Mouse (Mus musculus) T-helper 17 cell (primary cell): Measurements from ENCODE around the gene Tpst1.

Experiments used
- in situ Hi-C, 2 experiments: fragments of 300-600 bp; cut with MboI, MseI; formaldehyde crosslinking; loops; 1 replicate in 1 of 2; 2 replicates in 1 of 2; pipeline ENCODE4 v1.15.1; 2025; ENCODE audit warnings: high pct_unique_total_duplicates in 2 of 2

Gene Tpst1

GRCm38 (mm10) chr5:130052955-130053354, 20.2 kb upstream of the Tpst1 start:
- in situ Hi-C loops, result no loop called here

- in situ Hi-C loops, result no loop called here
These were observed 17.4 kb upstream of the Tpst1 start for GRCm38 (mm10) chr5:130055688-130056087.

- in situ Hi-C loops, result no loop called here
These were observed 16.8 kb upstream of the Tpst1 start for GRCm38 (mm10) chr5:130056303-130056702.

GRCm38 (mm10) chr5:130059413-130060328, 13.5 kb upstream of the Tpst1 start:
- in situ Hi-C loops, result no loop called here

- in situ Hi-C loops, result no loop called here
These were observed 12.8 kb upstream of the Tpst1 start for GRCm38 (mm10) chr5:130060329-130060665.

- in situ Hi-C loops, result no loop called here
These were observed 11.0 kb upstream of the Tpst1 start for GRCm38 (mm10) chr5:130062096-130062495.

- in situ Hi-C loops, result no loop called here
These were observed 9.4 kb upstream of the Tpst1 start for GRCm38 (mm10) chr5:130063760-130064159.

GRCm38 (mm10) chr5:130065579-130065978, 7.5 kb upstream of the Tpst1 start:
- in situ Hi-C loops, result loop anchor here (5.0 kb wide), 1 partner anchor 72 kb away; no protein-coding TSS in a partner anchor

GRCm38 (mm10) chr5:130067841-130068264, 5.3 kb upstream of the Tpst1 start:
- in situ Hi-C loops, result loop anchor here (5.0 kb wide), 1 partner anchor 69 kb away; no protein-coding TSS in a partner anchor

GRCm38 (mm10) chr5:130074491-130074890, 1.4 kb downstream of the Tpst1 start:
- in situ Hi-C loops, result no loop called here

GRCm38 (mm10) chr5:130076396-130076795, 3.3 kb downstream of the Tpst1 start:
- in situ Hi-C loops, result loop anchor here in 1 of 2 experiments (25.0 kb wide), 1 partner anchor 1064 kb away; the partner anchor contains the start of genes Ran and Stx2

GRCm38 (mm10) chr5:130078096-130078833, 5.1 kb downstream of the Tpst1 start:
- in situ Hi-C loops, result loop anchor here in 1 of 2 experiments (25.0 kb wide), 1 partner anchor 1066 kb away; the partner anchor contains the start of genes Ran and Stx2

GRCm38 (mm10) chr5:130078834-130079156, 5.7 kb downstream of the Tpst1 start:
- in situ Hi-C loops, result loop anchor here in 1 of 2 experiments (25.0 kb wide), 1 partner anchor 1066 kb away; the partner anchor contains the start of genes Ran and Stx2

- in situ Hi-C loops, result loop anchor here in 1 of 2 experiments (25.0 kb wide), 1 partner anchor 1067 kb away; the partner anchor contains the start of genes Ran and Stx2
These were observed 6.3 kb downstream of the Tpst1 start for GRCm38 (mm10) chr5:130079202-130080050.

GRCm38 (mm10) chr5:130080051-130080681, 7.0 kb downstream of the Tpst1 start:
- in situ Hi-C loops, result loop anchor here in 1 of 2 experiments (25.0 kb wide), 1 partner anchor 1068 kb away; the partner anchor contains the start of genes Ran and Stx2

GRCm38 (mm10) chr5:130081181-130081881, 8.2 kb downstream of the Tpst1 start:
- in situ Hi-C loops, result loop anchor here in 1 of 2 experiments (25.0 kb wide), 1 partner anchor 1069 kb away; the partner anchor contains the start of genes Ran and Stx2

- in situ Hi-C loops, result loop anchor here in 1 of 2 experiments (25.0 kb wide), 1 partner anchor 1070 kb away; the partner anchor contains the start of genes Ran and Stx2
These were observed 9.3 kb downstream of the Tpst1 start for GRCm38 (mm10) chr5:130082431-130082830.

GRCm38 (mm10) chr5:130084271-130084670, 11.1 kb downstream of the Tpst1 start:
- in situ Hi-C loops, result loop anchor here in 1 of 2 experiments (25.0 kb wide), 1 partner anchor 1072 kb away; the partner anchor contains the start of genes Ran and Stx2

GRCm38 (mm10) chr5:130088008-130088407, 14.9 kb downstream of the Tpst1 start:
- in situ Hi-C loops, result loop anchor here in 1 of 2 experiments (25.0 kb wide), 1 partner anchor 1076 kb away; the partner anchor contains the start of genes Ran and Stx2
